Comparison of ENCODE assay signal across 28 mouse cellular contexts in genomic region chr2:85257356-85257755, GRCm38 (mm10).
"Had no signal": no experiment of that assay in that cellular context is flagged by ENCODE, and none has a peak within 500 bp of the region (broad histone marks: within the 10 kb centered on the region; RNA-seq: fewer than 3 reads in every experiment).

No protein-coding gene starts in this region.

- H3K4me3 ChIP-seq: embryonic facial prominence, embryonic 10.5 days; embryonic facial prominence, embryonic 12.5 days; embryonic facial prominence, embryonic 13.5 days; embryonic facial prominence, embryonic 15.5 days; erythroblast, embryonic 14.5 days; forebrain, embryonic 10.5 days; forebrain, embryonic 12.5 days; forebrain, embryonic 13.5 days; forebrain, embryonic 15.5 days; gastrocnemius, adult 2 months; heart, adult 2 months had no signal

- ATAC-seq: forebrain, embryonic 13.5 days; forebrain, embryonic 14.5 days; forebrain, embryonic 15.5 days; forebrain, embryonic 16.5 days; forebrain, postnatal 0 days had no signal

- DNase-seq: cerebellum, adult 8-10 months; cerebellum, adult 9-10 months; cerebellum, adult 9-11 months; cerebellum, postnatal 10 days; cerebellum, postnatal 14 days; cerebellum, postnatal 25 days; cerebellum, postnatal 36 days; embryo, embryonic 11 days; forebrain, postnatal 0 days; gastrocnemius, adult 2 months; gastrocnemius, postnatal 10 days; gastrocnemius, postnatal 14 days; gastrocnemius, postnatal 25 days; gastrocnemius, postnatal 36 days; heart, adult 11 months; heart, adult 18-20 months; heart, adult 2 months had no signal

- H3K27ac ChIP-seq: embryonic facial prominence, embryonic 10.5 days; embryonic facial prominence, embryonic 12.5 days; embryonic facial prominence, embryonic 13.5 days; embryonic facial prominence, embryonic 15.5 days; forebrain, embryonic 10.5 days; forebrain, embryonic 12.5 days; forebrain, embryonic 13.5 days; forebrain, embryonic 15.5 days; gastrocnemius, adult 2 months; heart, adult 2 months had no signal
